Mouse (Mus musculus) heart, embryonic 16.5 days (tissue): ENCODE measurements at regions not wholly inside any gene's neighbourhood (a gene's known extent, or its start where the extent isn't known, plus 50 kb on each side); places are given as distances from the start of the nearest gene placed in this dataset.
"Not testable (repeated sequence)": the region's sequence is repeated elsewhere in the genome, so short reads cannot be mapped to it uniquely, and the experiment has no call there.

ENCODE experiments used
- ATAC-seq: fragments of 200-750 bp; cut with Nextera tagmentation; replicated peaks from 2 replicates; pipeline ENCODE4 v1.8.0; 2017; ENCODE audit warnings: moderate number of reproducible peaks; ENCODE audit not compliant: insufficient read depth, low FRiP score; ENCODE audit errors: extremely low read depth
- H3K27ac ChIP-seq: fragments of 300-500 bp; sonication (generic); 2 replicates; pipeline ENCODE4 v1.5.1; 2014; ENCODE audit warnings: mild to moderate bottlenecking, low read length, control low read depth, moderate library complexity
- H3K27me3 ChIP-seq: fragments of 300-500 bp; sonication (generic); 2 replicates; pipeline ENCODE4 v1.6.1; 2014; ENCODE audit warnings: low read length, mixed read lengths; ENCODE audit not compliant: control insufficient read depth, insufficient read depth
- H3K36me3 ChIP-seq: fragments of 300-500 bp; sonication (generic); 2 replicates; pipeline ENCODE4 v1.6.1; 2014; ENCODE audit not compliant: control insufficient read depth, insufficient read depth
- H3K4me1 ChIP-seq: fragments of 300-500 bp; sonication (generic); 2 replicates; pipeline ENCODE4 v1.6.1; 2014; ENCODE audit warnings: low read length, mixed read lengths; ENCODE audit not compliant: control insufficient read depth, insufficient read depth
- H3K4me2 ChIP-seq: fragments of 300-500 bp; sonication (generic); 2 replicates; pipeline ENCODE4 v1.6.1; 2014; ENCODE audit warnings: low read depth, mild to moderate bottlenecking, control low read depth, low read length
- H3K4me3 ChIP-seq: fragments of 300-500 bp; sonication (generic); 2 replicates; pipeline ENCODE4 v1.5.1; 2014; ENCODE audit warnings: mild to moderate bottlenecking, control low read depth, low read length
- H3K9ac ChIP-seq: fragments of 300-500 bp; sonication (generic); 2 replicates; pipeline ENCODE4 v1.6.1; 2014; ENCODE audit warnings: low read length, control low read depth
- H3K9me3 ChIP-seq: fragments of 300-500 bp; sonication (generic); replicated peaks from 2 replicates; pipeline ENCODE4 v1.6.1; 2016; ENCODE audit warnings: low read length; ENCODE audit not compliant: control insufficient read depth
- WGBS: fragments of 180-500 bp; shearing (Covaris S2); extraction: QIAGEN DNeasy Blood & Tissue Kit; methylation state at CpG from one replicate; pipeline ENCODE4 v1.1.7; 2014; 5-methylcytosine and 5-hydroxymethylcytosine counted together

DNA sequence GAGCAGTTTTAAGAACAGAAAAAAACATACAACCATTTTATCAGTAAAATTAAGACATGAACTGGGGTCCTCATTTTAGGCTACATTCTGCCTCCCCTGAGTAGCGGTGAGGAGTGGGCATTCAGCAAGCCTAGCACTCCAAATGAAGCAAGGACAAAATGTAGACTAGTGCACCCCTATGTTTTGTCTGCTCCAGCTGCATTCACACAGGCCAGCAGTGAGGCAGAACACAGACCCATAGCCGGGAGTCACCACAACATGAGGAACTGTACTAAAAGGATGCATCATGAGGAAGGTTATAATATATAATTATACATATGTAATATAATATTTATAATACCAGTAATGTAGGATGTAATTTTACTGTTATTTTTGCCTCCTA lies 1141.5 kb downstream of the Hace1 start:
- Histone ChIP-seq H3K27ac (no peak overlapping the region), H3K4me1 (no peaks in the 10 kb centered on the region), H3K4me2 (no peak overlapping the region), H3K9me3 (no peaks in the 10 kb centered on the region), H3K27me3 (no peaks in the 10 kb centered on the region), H3K9ac (no peak overlapping the region), H3K4me3 (no peak overlapping the region), H3K36me3 (no peaks in the 10 kb centered on the region)
- no peak for ATAC-seq
- WGBS: 76% methylated on average over 2 of the region's 2 CpGs

DNA sequence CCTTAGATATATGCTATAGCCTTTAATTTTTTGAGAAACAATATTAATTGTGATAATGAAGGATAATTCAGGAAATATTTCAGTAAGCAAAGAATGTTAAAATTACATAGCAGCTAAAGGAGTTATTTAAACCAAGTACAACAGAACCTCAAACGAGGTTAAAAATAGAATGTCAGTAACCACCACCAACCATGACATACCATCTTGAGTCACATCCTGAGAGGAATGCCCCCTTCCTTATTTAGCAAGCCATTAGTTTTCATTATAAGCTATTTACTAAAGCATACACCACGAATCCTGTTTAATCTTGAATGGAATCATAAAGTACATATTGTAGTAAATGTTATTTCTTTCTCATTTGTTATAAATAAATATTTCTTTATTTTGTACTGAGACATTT lies 1146.0 kb downstream of the Hace1 start:
- Histone ChIP-seq H3K4me3 (no peak overlapping the region), H3K4me2 (no peak overlapping the region), H3K9ac (no peak overlapping the region), H3K9me3 (no peaks in the 10 kb centered on the region), H3K4me1 (no peaks in the 10 kb centered on the region), H3K27ac (no peak overlapping the region), H3K27me3 (no peaks in the 10 kb centered on the region), H3K36me3 (no peaks in the 10 kb centered on the region)
- WGBS: 35% methylated on average over 2 of the region's 2 CpGs
- ATAC-seq: no peak

DNA sequence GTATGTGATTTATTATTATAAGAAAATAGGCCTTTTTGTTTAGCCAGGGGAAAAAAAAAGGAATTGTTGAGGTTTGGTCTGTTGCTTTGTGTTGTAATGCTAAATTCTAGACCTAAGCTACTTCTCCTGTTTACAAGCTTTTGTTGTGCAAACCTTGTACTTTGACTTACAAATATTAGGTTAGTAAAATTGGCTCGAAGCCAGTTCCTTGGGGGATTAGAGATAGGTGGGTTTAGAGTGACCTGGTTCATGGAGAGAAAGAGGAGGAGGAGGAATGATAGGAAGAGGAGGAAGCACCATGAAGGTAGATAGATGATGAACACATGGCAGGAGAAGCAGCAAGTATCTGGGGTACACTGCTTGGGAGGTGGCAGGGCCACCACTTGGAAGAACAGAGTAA lies 1153.0 kb downstream of the Hace1 start:
- Histone ChIP-seq H3K4me1 (no peaks in the 10 kb centered on the region), H3K4me3 (no peak overlapping the region), H3K9ac (no peak overlapping the region), H3K27ac (no peak overlapping the region), H3K4me2 (no peak overlapping the region), H3K9me3 (no peaks in the 10 kb centered on the region), H3K27me3 (no peaks in the 10 kb centered on the region), H3K36me3 (no peaks in the 10 kb centered on the region)
- 43% methylated on average over 1 of the region's 1 CpGs for WGBS
- ATAC-seq: no peak

DNA sequence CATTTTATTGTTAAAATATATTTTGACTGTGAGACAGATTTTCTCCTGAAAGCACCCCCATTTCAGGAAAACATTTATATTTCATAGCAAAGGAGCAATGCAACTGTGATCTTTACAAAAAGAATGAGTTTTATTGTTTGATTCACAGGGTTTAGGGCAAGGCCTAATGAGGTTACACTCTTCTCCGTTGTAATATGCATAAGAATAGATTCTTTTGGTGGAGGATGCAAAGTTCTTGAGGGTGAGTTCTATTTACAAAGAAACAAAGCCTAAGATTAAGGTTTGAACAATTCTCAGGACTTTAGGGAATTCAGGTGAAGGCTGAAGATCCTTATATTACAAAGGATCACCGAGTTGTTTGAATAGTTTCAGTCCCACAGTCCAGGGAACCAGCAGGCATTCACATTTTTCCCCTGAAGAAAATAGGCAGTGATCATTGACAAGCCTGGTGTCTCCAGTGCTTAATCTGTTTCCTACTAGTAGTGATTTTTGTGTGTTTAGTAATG lies 1156.2 kb downstream of the Hace1 start:
- ATAC-seq: no peak
- Histone ChIP-seq H3K4me3 (no peak overlapping the region), H3K27ac (no peak overlapping the region), H3K27me3 (no peaks in the 10 kb centered on the region), H3K4me1 (no peaks in the 10 kb centered on the region), H3K4me2 (no peak overlapping the region), H3K36me3 (no peaks in the 10 kb centered on the region), H3K9ac (no peak overlapping the region), H3K9me3 (no peaks in the 10 kb centered on the region)
- WGBS: 31% methylated on average over 2 of the region's 2 CpGs

DNA sequence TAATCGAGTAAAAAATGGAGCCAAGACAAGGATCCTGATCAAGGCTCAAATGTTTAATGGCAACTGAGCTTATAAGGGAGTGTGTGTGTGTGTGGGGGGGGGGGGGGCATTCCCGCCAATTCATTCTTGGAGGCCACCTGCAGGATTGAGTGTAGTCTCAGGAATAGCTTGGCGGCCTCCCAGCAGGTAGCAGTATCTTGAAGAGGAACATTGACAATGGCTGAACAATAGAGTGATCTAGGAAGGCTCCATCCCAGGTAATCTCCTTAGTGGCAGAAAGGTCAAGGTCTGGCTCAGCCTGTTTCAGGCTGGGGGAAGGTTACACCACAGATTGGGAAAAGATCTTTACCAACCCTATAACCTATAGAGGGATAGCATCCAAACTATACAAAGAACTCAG lies 1163.5 kb downstream of the Hace1 start:
- no peaks in the 10 kb centered on the region for H3K27me3 ChIP-seq
- 77% methylated on average over 2 of the region's 3 CpGs for WGBS
- H3K27ac ChIP-seq: no peak overlapping the region
- no peaks in the 10 kb centered on the region for H3K4me1 ChIP-seq
- H3K36me3 ChIP-seq: no peaks in the 10 kb centered on the region
- H3K9me3 ChIP-seq: no peaks in the 10 kb centered on the region
- no peak for ATAC-seq
- no peak overlapping the region for H3K4me3 ChIP-seq
- H3K9ac ChIP-seq: no peak overlapping the region
- H3K4me2 ChIP-seq: no peak overlapping the region

DNA sequence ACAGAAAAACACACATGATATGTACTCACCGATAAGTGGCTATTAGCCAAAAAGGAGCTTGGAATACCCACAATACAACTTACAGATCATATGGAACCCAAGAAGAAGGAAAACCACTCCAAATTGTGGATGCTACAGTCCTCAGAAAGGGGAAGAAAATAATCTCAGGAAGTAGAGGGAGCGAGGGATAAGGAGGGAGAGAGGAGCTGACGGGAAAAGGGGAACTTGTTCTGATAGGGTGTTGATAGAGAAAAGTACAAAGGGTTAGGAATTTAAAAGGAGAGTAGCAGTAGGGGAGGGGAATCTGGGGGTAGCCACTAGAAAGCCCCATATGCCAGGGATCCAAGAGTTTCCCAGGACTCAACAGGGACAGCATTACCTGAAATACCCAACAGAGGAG lies 1164.5 kb downstream of the Hace1 start:
- Histone ChIP-seq H3K27me3 (no peaks in the 10 kb centered on the region), H3K27ac (no peak overlapping the region), H3K36me3 (no peaks in the 10 kb centered on the region), H3K9me3 (no peaks in the 10 kb centered on the region), H3K4me2 (no peak overlapping the region), H3K4me1 (no peaks in the 10 kb centered on the region), H3K4me3 (no peak overlapping the region), H3K9ac (no peak overlapping the region)
- 57% methylated on average over 3 of the region's 3 CpGs for WGBS
- ATAC-seq: no peak

DNA sequence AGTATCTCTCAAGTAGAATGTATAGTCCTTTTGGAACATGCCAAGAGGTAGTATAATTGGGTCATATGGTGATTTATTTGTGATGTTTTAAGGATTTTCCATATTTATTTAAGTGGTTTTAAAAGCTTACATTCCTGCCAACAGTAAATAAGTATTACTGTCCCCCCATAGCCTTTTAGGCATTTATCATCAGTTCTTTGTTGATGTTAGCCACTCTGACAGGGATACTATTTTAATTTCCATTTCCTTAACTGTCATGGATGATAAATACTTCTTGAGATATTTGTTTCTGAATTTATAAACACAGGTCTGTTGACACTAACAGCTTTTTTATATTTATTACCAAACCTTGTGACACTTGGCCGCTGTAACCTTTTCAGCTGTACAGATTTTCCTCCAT lies 1183.3 kb downstream of the Hace1 start:
- Histone ChIP-seq H3K9ac (no peak overlapping the region), H3K36me3 (no peaks in the 10 kb centered on the region), H3K27ac (no peak overlapping the region), H3K27me3 (no peaks in the 10 kb centered on the region), H3K9me3 (no peaks in the 10 kb centered on the region), H3K4me1 (no peaks in the 10 kb centered on the region), H3K4me3 (no peak overlapping the region), H3K4me2 (no peak overlapping the region)
- ATAC-seq: no peak
- 79% methylated on average over 1 of the region's 1 CpGs for WGBS

DNA sequence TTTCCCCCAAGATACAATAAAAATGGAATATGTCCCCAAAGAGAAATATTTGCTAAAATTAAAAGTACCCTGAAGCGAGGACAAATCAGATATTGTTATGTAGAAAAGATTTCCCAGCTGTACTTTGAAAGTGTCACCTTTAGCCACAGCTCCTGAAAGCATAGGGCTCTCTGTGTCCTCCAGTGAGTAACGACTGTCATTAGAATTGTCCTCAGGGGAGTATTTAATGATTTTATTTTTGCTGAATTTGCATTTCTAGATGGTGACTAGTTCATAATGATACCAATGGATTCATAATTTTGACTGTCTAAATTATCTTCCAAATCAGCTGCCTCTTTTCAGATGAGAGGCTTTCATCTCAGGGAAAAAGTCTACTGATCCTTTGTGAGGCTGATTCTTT lies 1201.1 kb downstream of the Hace1 start:
- Histone ChIP-seq H3K4me2 (no peak overlapping the region), H3K4me3 (no peak overlapping the region), H3K9me3 (no peaks in the 10 kb centered on the region), H3K36me3 (no peaks in the 10 kb centered on the region), H3K4me1 (no peaks in the 10 kb centered on the region), H3K9ac (no peak overlapping the region), H3K27ac (no peak overlapping the region), H3K27me3 (no peaks in the 10 kb centered on the region)
- ATAC-seq: no peak
- 71% methylated on average over 2 of the region's 2 CpGs for WGBS

DNA sequence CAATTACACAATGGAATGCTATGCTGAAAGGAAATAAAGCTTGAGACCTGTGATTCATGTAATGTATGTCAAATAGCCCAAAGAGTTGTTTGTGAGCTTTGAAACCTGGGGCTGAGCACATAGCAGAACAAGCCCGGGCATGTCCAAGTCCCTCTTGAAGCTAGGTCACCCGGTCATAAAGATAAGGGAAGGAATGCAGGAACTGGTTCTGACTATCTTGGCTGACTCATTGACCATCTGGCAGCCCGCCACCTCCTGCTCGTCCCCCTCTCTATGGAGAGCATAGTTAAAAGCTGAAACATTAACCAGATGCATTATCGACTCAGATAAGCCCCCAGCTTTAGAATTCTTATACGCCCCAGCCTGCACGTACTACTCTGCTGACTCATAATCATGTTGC lies 1208.1 kb downstream of the Hace1 start:
- not testable (repeated sequence) for H3K9ac ChIP-seq, H3K27me3 ChIP-seq, H3K36me3 ChIP-seq, H3K4me3 ChIP-seq, H3K4me1 ChIP-seq, H3K9me3 ChIP-seq, H3K4me2 ChIP-seq
- 9% methylated on average over 7 of the region's 7 CpGs for WGBS
- peak; percentile 86 for ATAC-seq
- H3K27ac ChIP-seq: peak overlapping the region; percentile 78

DNA sequence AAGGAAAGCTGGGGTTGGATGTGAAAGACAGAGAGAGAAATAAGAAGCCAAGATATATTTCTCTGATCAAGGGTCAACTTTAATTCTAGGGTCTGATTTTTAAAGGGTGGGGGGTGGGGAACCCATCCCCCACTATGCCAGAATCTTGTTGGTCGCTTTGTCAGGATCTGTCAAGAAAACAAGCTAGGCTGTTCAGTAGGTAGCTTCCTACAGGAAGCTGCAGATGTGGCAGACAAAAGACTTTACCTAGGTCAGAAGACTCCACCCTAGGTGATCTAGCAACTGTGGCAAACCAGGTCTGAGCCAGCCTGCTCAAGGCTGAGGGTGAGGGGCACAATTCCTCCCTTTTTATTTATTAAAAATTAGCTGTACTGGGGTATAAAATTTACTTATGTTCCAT lies 1236.6 kb downstream of the Hace1 start:
- Histone ChIP-seq H3K4me3 (no peak overlapping the region), H3K4me1 (no peaks in the 10 kb centered on the region), H3K9ac (no peak overlapping the region), H3K27ac (no peak overlapping the region), H3K27me3 (no peaks in the 10 kb centered on the region), H3K9me3 (no peaks in the 10 kb centered on the region), H3K36me3 (no peaks in the 10 kb centered on the region), H3K4me2 (no peak overlapping the region)
- no peak for ATAC-seq
- WGBS: 64% methylated on average over 1 of the region's 1 CpGs
